Comparison of ENCODE assay signal across 15 mouse cellular contexts in the genomic region with DNA sequence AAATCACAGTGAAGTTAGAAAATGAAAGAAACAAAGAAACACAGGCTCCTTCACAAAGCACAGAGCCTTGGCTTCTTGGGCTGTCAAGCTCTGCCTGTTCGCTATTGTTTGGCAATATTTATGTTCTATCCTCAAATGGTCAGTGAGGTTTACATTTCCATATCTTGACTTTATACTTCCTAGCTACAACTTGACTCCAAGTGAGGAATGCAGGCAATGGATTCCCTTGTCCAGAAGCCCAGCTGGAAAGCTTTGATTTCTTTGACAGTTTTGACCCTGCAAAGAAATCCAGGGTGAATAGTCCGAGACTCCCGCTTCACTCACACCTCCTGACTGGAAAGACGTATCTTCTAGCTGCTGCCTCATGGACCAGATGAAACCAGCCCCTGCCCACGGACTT.
DNase-seq lines count a peak whose midpoint lies in the region; ATAC-seq and TF ChIP-seq lines count a peak whose summit lies in the region.
"Had no signal": no experiment of that assay in that cellular context is flagged by ENCODE, and none has a peak within 500 bp of the region (broad histone marks: within the 10 kb centered on the region; RNA-seq: fewer than 3 reads in every experiment).

No protein-coding gene starts in this region.

- H3K36me3 ChIP-seq in heart, embryonic 15.5 days, result no peaks in the 10 kb centered on the region
- H3K36me3 ChIP-seq in midbrain, embryonic 10.5 days, result no peaks in the 10 kb centered on the region
- no peaks in the 10 kb centered on the region for H3K36me3 ChIP-seq in midbrain, postnatal 0 days (ENCODE audit: insufficient read depth, low read length)
- H3K36me3 ChIP-seq: hindbrain, embryonic 15.5 days; midbrain, embryonic 12.5 days had no signal

- intact Hi-C loops in heart, postnatal 25 days (cut with DNase I), result no loop called here

- H3K27me3 ChIP-seq in heart, embryonic 15.5 days, result no peaks in the 10 kb centered on the region
- H3K27me3 ChIP-seq in midbrain, embryonic 10.5 days (ENCODE audit: low read depth, poor library complexity, severe bottlenecking), result no peaks in the 10 kb centered on the region
- no peaks in the 10 kb centered on the region for H3K27me3 ChIP-seq in midbrain, postnatal 0 days (ENCODE audit: insufficient read depth, low read length)
- H3K27me3 ChIP-seq: forebrain, embryonic 13.5 days; hindbrain, embryonic 15.5 days; midbrain, embryonic 12.5 days had no signal

- 0 out of 2 replicates have a peak overlapping the region, but pooled peaks have one; percentile 10 for H3K4me2 ChIP-seq in heart, embryonic 15.5 days
- H3K4me2 ChIP-seq in midbrain, postnatal 0 days (ENCODE audit: low read depth, low read length, poor library complexity, severe bottlenecking), result no peak overlapping the region
- H3K4me2 ChIP-seq: forebrain, embryonic 13.5 days; hindbrain, embryonic 15.5 days; midbrain, embryonic 12.5 days had no signal

- H3K4me3 ChIP-seq in heart, embryonic 15.5 days, result no peak overlapping the region
- no peak overlapping the region for H3K4me3 ChIP-seq in midbrain, embryonic 10.5 days
- no peak overlapping the region for H3K4me3 ChIP-seq in midbrain, postnatal 0 days (ENCODE audit: low read depth, low read length)
- H3K4me3 ChIP-seq: forebrain, embryonic 13.5 days; hindbrain, embryonic 15.5 days; midbrain, embryonic 12.5 days had no signal

- no peak for TF ChIP-seq CTCF in midbrain, postnatal 0 days (IDR thresholded peaks at IDR 0.05)

- H3K4me1 ChIP-seq in heart, embryonic 15.5 days (replicated peaks), result no peaks in the 10 kb centered on the region
- H3K4me1 ChIP-seq in midbrain, embryonic 10.5 days, result peaks cover 17% of the 10 kb centered on the region
- H3K4me1 ChIP-seq in midbrain, postnatal 0 days (ENCODE audit: insufficient read depth, low read length), result peaks cover 3% of the 10 kb centered on the region; the same call in 1 of the 2 replicates

- 34% methylated on average over 5 of the region's 5 CpGs for WGBS in heart, embryonic 15.5 days
- 43% methylated on average over 5 of the region's 5 CpGs for WGBS in midbrain, embryonic 10.5 days
- 26% methylated on average over 5 of the region's 5 CpGs for WGBS in midbrain, postnatal 0 days

- no peak overlapping the region for H3K9ac ChIP-seq in heart, embryonic 15.5 days
- no peak overlapping the region for H3K9ac ChIP-seq in midbrain, postnatal 0 days (replicated peaks; ENCODE audit: low read length, poor library complexity, severe bottlenecking)
- H3K9ac ChIP-seq: forebrain, embryonic 13.5 days; hindbrain, embryonic 15.5 days; midbrain, embryonic 12.5 days had no signal

- ATAC-seq in heart, embryonic 15.5 days (replicated peaks; ENCODE audit: insufficient number of reproducible peaks, insufficient read depth, low FRiP score, low read depth), result no peak
- ATAC-seq in midbrain, postnatal 0 days (ENCODE audit: low FRiP score), result no peak
- ATAC-seq: forebrain, embryonic 13.5 days had no signal

- DNase-seq in heart, postnatal 25 days (ENCODE audit: low spot score), result no peak
- no peak for DNase-seq in midbrain, embryonic 10.5 days (ENCODE audit: low spot score)
- no peak for DNase-seq in midbrain, postnatal 0 days (ENCODE audit: low spot score)
- peak; percentile 19 for DNase-seq in kidney, adult 9 months
- peak; percentile 59 for DNase-seq in mesoderm, embryonic 11.5 days (ENCODE audit: low read depth, low spot score)
- no peak for DNase-seq in urinary bladder, postnatal 14 days (ENCODE audit: low spot score)
- no peak for DNase-seq in urinary bladder, postnatal 25 days (ENCODE audit: low spot score)
- DNase-seq: gastrocnemius, postnatal 25 days; layer of hippocampus, postnatal 36 days; spleen, adult 18-20 months; thymus, adult 2 months had no signal

- no peaks in the 10 kb centered on the region for H3K9me3 ChIP-seq in heart, embryonic 15.5 days (replicated peaks)
- H3K9me3 ChIP-seq in midbrain, embryonic 10.5 days (replicated peaks), result no peaks in the 10 kb centered on the region
- no peaks in the 10 kb centered on the region for H3K9me3 ChIP-seq in midbrain, postnatal 0 days (ENCODE audit: low read length)
- H3K9me3 ChIP-seq: forebrain, embryonic 13.5 days had no signal

- H3K27ac ChIP-seq in heart, embryonic 15.5 days, result 0 out of 2 replicates have a peak overlapping the region, but pooled peaks have one; percentile 27
- 0 out of 2 replicates have a peak overlapping the region, but pooled peaks have one; percentile 28 for H3K27ac ChIP-seq in midbrain, embryonic 10.5 days (replicated peaks)
- no peak overlapping the region for H3K27ac ChIP-seq in midbrain, postnatal 0 days (ENCODE audit: low read depth, low read length)
- H3K27ac ChIP-seq: forebrain, embryonic 13.5 days; hindbrain, embryonic 15.5 days; midbrain, embryonic 12.5 days had no signal

Comparison
In these comparisons a context has a peak if more than half of its experiments do, and no peak if none do; other contexts are left out.
1. DNase-seq: peak in kidney, adult 9 months (single experiment) and mesoderm, embryonic 11.5 days (single experiment); none in heart, postnatal 25 days (single experiment), midbrain, embryonic 10.5 days (single experiment), midbrain, postnatal 0 days (single experiment), urinary bladder, postnatal 14 days (single experiment) and urinary bladder, postnatal 25 days (single experiment).